Mouse (Mus musculus): ENCODE measurements around the gene Pard3. TPM values are rescaled to one million over a fixed set of nuclear protein-coding genes. Genes with fewer than 3 reads are reported as not detected.
A peak's percentile ranks its signal among the peaks of the same experiment; 100 is the strongest.

The Pard3 gene
- polyA plus RNA-seq, 1 experiment from 2014 or later = 21.0 TPM

DNA sequence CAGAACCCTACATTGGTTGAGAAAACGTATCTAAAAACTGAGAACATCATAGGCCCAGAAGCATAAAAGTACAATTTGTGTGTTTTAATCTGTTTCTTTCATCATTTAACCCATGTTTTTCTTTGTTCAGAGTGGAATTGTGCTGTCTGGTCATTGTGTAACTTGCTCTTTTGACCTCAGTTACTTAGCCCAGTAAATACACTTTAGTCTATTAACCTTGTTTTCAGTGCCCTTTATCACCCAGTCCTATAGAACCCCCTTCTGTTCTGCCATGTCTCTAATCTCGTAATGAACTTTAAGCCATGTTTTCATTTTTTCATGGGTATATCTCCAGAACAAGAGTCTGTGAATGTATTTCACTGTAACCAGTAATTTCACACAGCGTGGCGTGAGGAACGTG, 243.3 kb downstream of the Pard3 start:
- Histone ChIP-seq H3K27ac (ENCODE audit: low read length) (no peak overlapping the region), H3K27me3 (ENCODE audit: control insufficient read depth, insufficient read depth, low read length) (no peaks in the 10 kb centered on the region), H3K9me3 (replicated peaks; ENCODE audit: control insufficient read depth, low read length) (no peaks in the 10 kb centered on the region), H3K4me3 (replicated peaks; ENCODE audit: low read length) (no peak overlapping the region), H3K4me2 (ENCODE audit: low read depth, low read length) (no peak overlapping the region), H3K36me3 (ENCODE audit: control insufficient read depth, insufficient read depth, low read length) (no peaks in the 10 kb centered on the region), H3K4me1 (ENCODE audit: control insufficient read depth, insufficient read depth, low read length) (peaks cover 5% of the 10 kb centered on the region; the same call in 1 of the 2 replicates), H3K9ac (ENCODE audit: low read length) (no peak overlapping the region)
- 80% methylated on average over 5 of the region's 5 CpGs for WGBS
- no peak for ATAC-seq (ENCODE audit: insufficient read depth, low FRiP score)

- Histone ChIP-seq H3K36me3 (ENCODE audit: control insufficient read depth, insufficient read depth, low read length) (no peaks in the 10 kb centered on the region), H3K4me1 (ENCODE audit: control insufficient read depth, insufficient read depth, low read length) (no peaks in the 10 kb centered on the region), H3K9ac (ENCODE audit: low read length) (no peak overlapping the region), H3K9me3 (replicated peaks; ENCODE audit: control insufficient read depth, low read length) (no peaks in the 10 kb centered on the region), H3K27me3 (ENCODE audit: control insufficient read depth, insufficient read depth, low read length) (no peaks in the 10 kb centered on the region), H3K27ac (ENCODE audit: low read length) (no peak overlapping the region), H3K4me2 (ENCODE audit: low read depth, low read length) (no peak overlapping the region), H3K4me3 (replicated peaks; ENCODE audit: low read length) (no peak overlapping the region)
- peak; percentile 92 for ATAC-seq (ENCODE audit: insufficient read depth, low FRiP score)
- 58% methylated on average over 1 of the region's 1 CpGs for WGBS
Observed at GRCm38 (mm10) chr8:127309363-127309762, 245.7 kb downstream of the Pard3 start.

DNA sequence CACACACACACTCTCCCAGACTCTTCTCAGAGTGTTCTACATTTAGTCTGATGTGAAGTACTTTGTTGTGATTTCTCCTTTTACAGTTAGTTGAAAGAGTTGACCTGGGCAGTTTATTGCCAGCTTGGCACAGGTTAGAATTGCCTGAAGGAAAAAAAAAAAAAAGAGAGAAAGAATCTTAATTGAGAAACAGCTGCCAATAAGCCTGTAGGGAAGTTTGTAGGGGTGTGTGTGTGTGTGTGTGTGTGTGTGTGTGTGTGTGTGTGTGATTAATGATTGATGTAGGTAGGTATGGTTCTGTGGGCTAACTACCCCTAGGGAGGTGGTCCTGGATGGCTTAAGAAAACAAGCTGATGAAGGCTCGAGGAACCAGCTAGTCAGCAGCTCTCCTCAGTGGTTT, 252.1 kb downstream of the Pard3 start:
- WGBS = 24% methylated on average over 1 of the region's 1 CpGs
- no peak for ATAC-seq (ENCODE audit: insufficient read depth, low FRiP score)
- no peaks in the 10 kb centered on the region for H3K4me1 ChIP-seq (ENCODE audit: control insufficient read depth, insufficient read depth, low read length)

DNA sequence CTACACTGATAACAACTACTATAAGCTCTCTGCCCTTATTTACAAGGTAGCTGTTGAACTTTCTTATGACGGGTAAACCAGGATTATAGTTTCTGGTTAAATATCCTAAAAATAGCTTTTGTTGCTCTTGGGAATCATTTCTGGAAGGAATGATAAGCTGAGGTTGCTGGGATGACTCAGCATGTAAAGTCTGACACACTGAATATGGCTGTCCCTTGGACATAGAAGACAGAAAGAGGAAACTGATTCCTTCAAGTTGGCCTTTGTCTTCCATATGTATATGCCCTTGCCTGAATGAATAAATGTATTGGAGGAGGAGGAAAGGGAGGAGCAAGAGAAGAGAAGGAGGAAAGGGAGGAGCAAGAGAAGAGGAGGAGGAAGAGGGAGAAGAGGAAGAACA, 254.2 kb downstream of the Pard3 start:
- Histone ChIP-seq H3K27me3 (ENCODE audit: control insufficient read depth, insufficient read depth, low read length) (no peaks in the 10 kb centered on the region), H3K4me1 (ENCODE audit: control insufficient read depth, insufficient read depth, low read length) (no peaks in the 10 kb centered on the region), H3K27ac (ENCODE audit: low read length) (no peak overlapping the region), H3K36me3 (ENCODE audit: control insufficient read depth, insufficient read depth, low read length) (no peaks in the 10 kb centered on the region), H3K9me3 (replicated peaks; ENCODE audit: control insufficient read depth, low read length) (no peaks in the 10 kb centered on the region), H3K4me3 (replicated peaks; ENCODE audit: low read length) (no peak overlapping the region), H3K9ac (ENCODE audit: low read length) (no peak overlapping the region), H3K4me2 (ENCODE audit: low read depth, low read length) (no peak overlapping the region)
- ATAC-seq (ENCODE audit: insufficient read depth, low FRiP score) = no peak
- WGBS = 63% methylated on average over 1 of the region's 1 CpGs

More for the DNA sequence above, 252.1 kb downstream of the Pard3 start:
- H3K36me3 ChIP-seq (ENCODE audit: control insufficient read depth, insufficient read depth, low read length) = no peaks in the 10 kb centered on the region
- H3K9me3 ChIP-seq (replicated peaks; ENCODE audit: control insufficient read depth, low read length) = no peaks in the 10 kb centered on the region
- H3K4me3 ChIP-seq (replicated peaks; ENCODE audit: low read length) = no peak overlapping the region
- H3K9ac ChIP-seq (ENCODE audit: low read length) = no peak overlapping the region
- H3K27me3 ChIP-seq (ENCODE audit: control insufficient read depth, insufficient read depth, low read length) = no peaks in the 10 kb centered on the region
- no peak overlapping the region for H3K4me2 ChIP-seq (ENCODE audit: low read depth, low read length)
- no peak overlapping the region for H3K27ac ChIP-seq (ENCODE audit: low read length)

DNA sequence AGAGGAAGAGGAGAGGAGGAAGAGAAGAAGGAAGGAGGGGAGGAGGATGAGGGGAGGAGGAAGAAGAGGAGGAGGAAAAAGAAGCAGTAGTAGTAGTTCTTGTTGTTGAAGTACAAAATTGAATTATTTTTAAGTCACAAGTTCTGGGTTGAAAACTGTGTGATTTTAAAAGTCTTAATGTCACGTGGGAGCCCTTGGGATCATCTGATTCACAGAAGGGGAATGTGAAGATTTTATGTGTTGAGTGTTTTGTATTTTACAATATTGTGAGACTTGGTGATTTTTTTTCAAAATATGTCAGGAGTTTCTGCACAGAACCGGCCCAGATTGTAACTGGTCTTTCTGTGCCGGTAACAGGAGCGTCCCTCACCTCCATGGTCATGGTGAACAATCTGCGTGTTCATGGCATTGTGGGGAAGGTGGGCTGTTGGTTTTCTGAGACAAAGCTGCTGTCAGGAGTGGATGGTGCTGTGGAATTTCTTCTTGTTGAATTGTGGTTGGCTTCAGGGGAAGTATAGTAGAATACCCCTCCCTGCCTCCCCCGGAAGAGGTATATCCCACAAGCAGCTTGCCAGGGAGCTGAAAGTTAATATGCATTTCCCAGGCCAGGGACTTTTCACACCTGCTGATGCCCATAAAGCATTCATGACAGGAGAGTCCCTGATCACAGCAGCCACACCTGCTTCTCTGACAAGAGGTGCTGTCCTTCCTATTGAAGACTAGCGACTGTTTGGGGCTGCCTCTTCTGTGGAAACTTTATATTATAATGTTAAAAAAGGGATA, 254.9 kb downstream of the Pard3 start:
- Histone ChIP-seq H3K27me3 (ENCODE audit: control insufficient read depth, insufficient read depth, low read length) (no peaks in the 10 kb centered on the region), H3K4me1 (ENCODE audit: control insufficient read depth, insufficient read depth, low read length) (no peaks in the 10 kb centered on the region), H3K27ac (ENCODE audit: low read length) (no peak overlapping the region), H3K9ac (ENCODE audit: low read length) (no peak overlapping the region), H3K4me2 (ENCODE audit: low read depth, low read length) (no peak overlapping the region), H3K9me3 (replicated peaks; ENCODE audit: control insufficient read depth, low read length) (no peaks in the 10 kb centered on the region), H3K36me3 (ENCODE audit: control insufficient read depth, insufficient read depth, low read length) (no peaks in the 10 kb centered on the region), H3K4me3 (replicated peaks; ENCODE audit: low read length) (no peak overlapping the region)
- ATAC-seq (ENCODE audit: insufficient read depth, low FRiP score) = no peak
- 81% methylated on average over 7 of the region's 7 CpGs for WGBS

- Histone ChIP-seq H3K4me3 (replicated peaks; ENCODE audit: low read length) (no peak overlapping the region), H3K27me3 (ENCODE audit: control insufficient read depth, insufficient read depth, low read length) (no peaks in the 10 kb centered on the region), H3K27ac (ENCODE audit: low read length) (no peak overlapping the region), H3K4me1 (ENCODE audit: control insufficient read depth, insufficient read depth, low read length) (0 out of 2 replicates have a peak, but pooled peaks cover 2% of the 10 kb centered on the region), H3K4me2 (ENCODE audit: low read depth, low read length) (no peak overlapping the region), H3K9ac (ENCODE audit: low read length) (no peak overlapping the region), H3K9me3 (replicated peaks; ENCODE audit: control insufficient read depth, low read length) (no peaks in the 10 kb centered on the region), H3K36me3 (ENCODE audit: control insufficient read depth, insufficient read depth, low read length) (no peaks in the 10 kb centered on the region)
- WGBS = 86% methylated on average over 5 of the region's 5 CpGs
- ATAC-seq (ENCODE audit: insufficient read depth, low FRiP score) = no peak
Observed at GRCm38 (mm10) chr8:127320930-127321329, 257.2 kb downstream of the Pard3 start.

GRCm38 (mm10) chr8:127323583-127324360, 260.1 kb downstream of the Pard3 start:
- 81% methylated on average over 10 of the region's 10 CpGs for WGBS

DNA sequence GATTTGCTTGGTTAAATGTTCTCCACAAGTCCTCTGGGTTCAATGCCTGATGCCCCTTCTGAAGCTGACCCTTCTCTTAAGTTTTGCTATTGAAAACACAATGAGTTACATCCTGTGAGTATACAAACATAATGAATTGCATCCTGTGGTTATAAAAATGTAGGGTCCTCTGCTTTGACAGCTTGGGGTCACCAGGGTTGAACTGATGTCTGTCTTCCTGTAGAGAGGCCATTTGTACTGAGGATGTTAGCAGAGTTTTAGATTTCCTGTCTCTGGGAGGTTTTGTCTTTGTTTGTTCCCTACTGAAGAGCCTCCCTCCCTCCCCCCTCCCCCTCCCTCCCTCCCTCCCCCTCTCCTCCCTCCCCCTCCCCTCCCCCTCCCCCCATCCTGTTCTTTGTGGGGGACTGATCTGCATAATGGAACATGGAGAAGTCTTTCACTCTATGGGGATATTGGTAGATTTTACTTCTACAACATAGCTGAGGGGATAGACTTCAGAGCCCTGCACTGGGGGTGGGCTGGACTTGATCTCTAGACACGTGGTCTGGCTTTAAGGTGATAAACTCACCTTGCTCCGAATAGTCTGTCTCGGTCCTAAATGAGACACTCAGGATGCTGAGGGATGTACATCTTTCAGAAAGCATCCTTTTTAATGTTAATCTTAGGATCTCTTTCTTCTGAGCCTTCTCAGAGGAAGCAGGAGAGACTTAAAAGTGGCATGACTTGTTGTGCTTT, 261.3 kb downstream of the Pard3 start:
- 56% methylated on average over 3 of the region's 3 CpGs for WGBS
- H3K27ac ChIP-seq (ENCODE audit: low read length) = peak overlapping the region; percentile 15; the same call in 1 of the 2 replicates

More at GRCm38 (mm10) chr8:127323583-127324360, 260.1 kb downstream of the Pard3 start:
- H3K36me3 ChIP-seq (ENCODE audit: control insufficient read depth, insufficient read depth, low read length) = no peaks in the 10 kb centered on the region
- no peaks in the 10 kb centered on the region for H3K9me3 ChIP-seq (replicated peaks; ENCODE audit: control insufficient read depth, low read length)
- peak overlapping the region; percentile 40; the same call in 1 of the 2 replicates for H3K27ac ChIP-seq (ENCODE audit: low read length)
- no peak overlapping the region for H3K4me2 ChIP-seq (ENCODE audit: low read depth, low read length)
- 0 out of 2 replicates have a peak, but pooled peaks cover 2% of the 10 kb centered on the region for H3K4me1 ChIP-seq (ENCODE audit: control insufficient read depth, insufficient read depth, low read length)
- H3K9ac ChIP-seq (ENCODE audit: low read length) = no peak overlapping the region
- no peak overlapping the region for H3K4me3 ChIP-seq (replicated peaks; ENCODE audit: low read length)
- no peaks in the 10 kb centered on the region for H3K27me3 ChIP-seq (ENCODE audit: control insufficient read depth, insufficient read depth, low read length)
- ATAC-seq (ENCODE audit: insufficient read depth, low FRiP score) = no peak

More for the DNA sequence above, 261.3 kb downstream of the Pard3 start:
- Histone ChIP-seq H3K9ac (ENCODE audit: low read length) (no peak overlapping the region), H3K27me3 (ENCODE audit: control insufficient read depth, insufficient read depth, low read length) (no peaks in the 10 kb centered on the region), H3K36me3 (ENCODE audit: control insufficient read depth, insufficient read depth, low read length) (no peaks in the 10 kb centered on the region), H3K9me3 (replicated peaks; ENCODE audit: control insufficient read depth, low read length) (no peaks in the 10 kb centered on the region), H3K4me1 (ENCODE audit: control insufficient read depth, insufficient read depth, low read length) (0 out of 2 replicates have a peak, but pooled peaks cover 2% of the 10 kb centered on the region), H3K4me3 (replicated peaks; ENCODE audit: low read length) (no peak overlapping the region), H3K4me2 (ENCODE audit: low read depth, low read length) (no peak overlapping the region)
- ATAC-seq (ENCODE audit: insufficient read depth, low FRiP score) = no peak
